Mouse (Mus musculus): ENCODE data around the gene Gm10320. TPM values are rescaled to one million over a fixed set of nuclear protein-coding genes. Genes with fewer than 3 reads are reported as not detected.
A peak's percentile ranks its signal among the peaks of the same experiment; 100 is the strongest.

Gene Gm10320
- total RNA-seq, 2 experiments from 2014 or later = not detected

DNA sequence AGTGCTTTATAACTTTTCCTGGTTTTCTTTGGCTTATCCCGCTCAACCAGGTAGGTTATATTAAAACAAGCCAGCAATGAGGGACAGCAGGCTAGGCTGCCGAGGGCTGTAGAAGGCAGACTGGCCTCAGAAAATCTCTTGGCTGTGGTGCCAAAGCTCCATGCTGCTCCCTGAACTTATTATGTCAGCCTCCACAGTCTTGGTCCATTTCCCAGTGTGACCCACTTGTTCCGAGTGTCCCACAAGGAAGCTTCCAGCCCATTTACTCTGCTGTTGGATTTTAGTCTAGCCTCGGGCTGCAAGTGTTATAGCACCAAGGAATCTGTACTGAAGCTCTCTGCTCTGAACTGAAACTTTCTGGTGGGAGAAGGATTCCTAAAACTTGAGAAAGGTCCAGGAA, 18.8 kb downstream of the Gm10320 start:
- intact Hi-C loops (cut with DNase I) = no loop called here
- peak; percentile 24 to 27 for DNase-seq

DNA sequence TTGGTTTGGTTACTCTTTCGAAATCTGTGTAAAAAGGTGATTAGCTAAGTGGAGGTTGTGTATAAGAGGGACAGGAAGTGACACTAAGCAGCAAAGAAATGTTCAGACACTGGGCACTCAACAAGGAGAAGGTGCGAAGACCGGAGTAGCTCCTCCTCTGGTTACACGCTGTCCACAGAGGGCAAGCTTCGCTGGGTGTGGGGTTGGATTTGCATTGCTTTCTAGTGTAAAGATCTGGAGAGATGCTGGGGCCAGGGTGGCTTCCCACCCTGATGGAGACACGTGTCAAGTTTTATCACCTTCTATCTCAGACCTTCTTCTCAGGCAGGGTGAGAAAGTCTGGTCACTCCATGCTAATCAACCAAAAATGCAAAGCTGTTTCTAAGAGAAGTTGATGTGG, 20.0 kb downstream of the Gm10320 start:
- DNase-seq = no peak
- intact Hi-C loops (cut with DNase I) = no loop called here

DNA sequence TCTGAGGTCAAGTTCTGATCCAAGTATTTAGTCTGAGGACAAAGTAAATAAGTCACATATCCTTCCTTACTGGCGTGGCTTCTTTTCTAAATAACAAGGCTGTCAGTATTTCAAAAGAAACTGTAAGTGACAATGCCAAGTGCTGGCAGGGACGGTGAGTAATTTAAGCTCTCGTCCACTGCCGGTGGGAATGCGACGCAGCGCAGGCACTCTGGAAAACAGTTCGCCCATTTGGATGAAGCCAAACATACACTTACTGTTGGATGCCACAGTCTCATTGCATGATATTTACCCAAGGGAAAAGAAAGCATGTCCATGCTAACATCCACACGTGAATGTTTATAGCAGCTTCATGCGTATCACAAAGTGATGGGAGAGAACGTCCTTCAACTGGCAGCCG, 21.5 kb downstream of the Gm10320 start:
- intact Hi-C loops (cut with DNase I) = no loop called here
- no peak for DNase-seq

DNA sequence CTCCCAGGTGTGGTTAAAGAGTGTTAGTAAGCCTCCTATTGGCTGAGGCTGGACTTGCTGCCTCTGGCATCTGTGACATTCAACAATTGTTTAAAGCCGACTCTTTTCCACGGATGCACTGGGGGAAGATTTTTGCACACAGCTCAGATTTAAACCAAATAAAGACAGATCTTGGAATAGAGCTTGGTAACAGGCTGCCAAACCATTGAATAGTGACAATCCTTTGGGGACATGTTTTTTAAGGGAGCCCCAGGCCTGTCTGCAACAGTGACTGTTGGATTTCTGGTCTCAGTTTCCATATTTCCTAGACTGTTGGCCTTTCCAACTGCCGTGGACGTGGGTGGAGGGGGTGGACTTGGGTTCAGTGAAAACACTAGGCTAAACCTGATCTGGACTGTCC, 21.9 kb downstream of the Gm10320 start:
- intact Hi-C loops (cut with DNase I) = no loop called here
- no peak for DNase-seq

DNA sequence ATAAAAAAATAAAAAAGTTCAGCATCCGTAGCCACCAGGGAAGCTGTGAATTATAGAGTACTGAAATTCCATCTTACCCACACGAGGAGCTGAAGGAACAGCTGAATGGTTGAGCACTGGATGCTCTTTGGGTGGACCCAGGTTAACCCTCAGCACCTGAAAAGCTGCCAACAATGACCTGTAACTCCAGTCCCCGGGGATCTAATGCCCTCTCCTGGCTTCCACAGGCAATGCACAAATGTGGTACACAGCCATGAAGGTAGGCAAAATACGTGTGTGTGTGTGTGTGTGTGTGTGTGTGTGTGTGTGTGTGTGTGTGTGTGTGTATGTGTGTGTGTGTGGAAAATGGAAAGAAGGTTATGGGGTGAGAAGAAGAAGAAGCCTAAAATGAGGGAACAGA, 30.3 kb downstream of the Gm10320 start:
- intact Hi-C loops (cut with DNase I) = no loop called here
- DNase-seq = no peak

DNA sequence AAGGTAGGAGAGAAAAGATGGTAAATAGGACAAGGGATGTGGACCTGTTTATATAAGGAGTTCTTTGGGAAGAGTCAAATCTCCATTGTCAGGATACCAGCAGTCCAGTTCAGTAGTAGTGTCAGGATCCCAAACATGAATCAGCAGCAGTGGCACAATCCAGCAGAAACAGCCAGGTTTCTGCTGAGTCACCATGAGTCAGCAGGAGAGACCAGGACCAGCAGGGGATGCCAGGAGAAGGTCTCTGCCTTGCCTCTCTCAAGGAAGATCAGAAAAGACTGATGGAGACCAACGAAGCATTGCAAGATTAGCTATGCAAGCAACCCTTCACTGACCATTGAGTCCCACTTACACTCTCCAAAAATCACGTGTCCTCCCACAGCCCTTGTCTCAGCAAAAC, 35.4 kb downstream of the Gm10320 start:
- intact Hi-C loops (cut with DNase I) = no loop called here
- DNase-seq = no peak

DNA sequence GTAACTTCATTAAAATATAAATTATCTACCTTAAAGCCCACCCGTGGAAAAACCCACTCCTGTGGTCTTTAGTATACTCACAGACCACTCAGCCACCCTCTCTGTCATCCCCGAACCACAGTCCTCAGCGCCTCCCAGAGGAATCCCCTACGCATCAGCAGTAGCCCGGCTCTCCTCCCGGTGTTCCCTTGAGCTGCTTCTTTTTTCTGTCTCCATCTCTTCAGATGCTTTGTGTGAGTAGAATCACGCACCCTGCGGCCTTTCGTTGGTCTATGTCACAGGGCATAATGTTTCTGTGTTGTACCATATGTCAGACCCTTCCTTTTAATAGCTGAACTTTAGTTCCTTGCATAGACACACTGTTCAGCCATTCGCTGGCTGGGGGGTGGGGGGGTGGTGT, 36.2 kb downstream of the Gm10320 start:
- no peak for DNase-seq
- intact Hi-C loops (cut with DNase I) = no loop called here

DNA sequence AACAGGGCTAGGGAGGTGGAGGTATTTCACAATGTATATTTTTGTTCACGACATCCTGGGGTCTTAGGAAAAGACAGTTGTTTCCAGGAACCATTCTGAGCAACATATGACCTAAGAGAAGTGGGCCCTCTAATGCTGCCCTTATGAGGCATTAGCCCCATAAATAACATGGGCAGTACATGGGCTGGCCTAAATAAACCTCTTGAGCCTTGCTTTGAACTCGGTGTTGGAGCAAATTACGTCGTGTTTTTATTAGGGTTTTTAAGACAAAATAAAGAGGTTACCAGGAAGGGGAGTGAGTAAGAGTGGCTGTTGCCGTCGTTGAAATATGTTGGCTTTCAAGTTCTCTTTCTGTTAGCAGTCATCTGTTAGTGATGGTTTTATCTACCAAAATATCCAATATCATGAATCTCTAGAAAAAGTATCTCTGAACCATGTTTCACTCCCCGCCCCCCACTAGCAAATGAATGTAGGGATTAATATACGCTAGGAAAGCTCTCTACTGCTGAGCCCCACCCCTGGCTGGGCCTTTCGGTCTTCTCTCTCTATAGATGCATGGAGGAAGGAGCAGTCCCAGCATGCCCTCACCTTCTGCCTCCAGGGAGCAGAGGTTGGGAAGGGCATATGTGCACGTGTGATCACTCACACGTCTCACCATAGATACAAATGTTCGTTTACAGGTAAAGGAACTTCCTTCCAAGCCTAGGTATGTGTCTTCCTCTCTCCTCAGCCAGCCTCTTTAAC, 37.4 kb downstream of the Gm10320 start:
- intact Hi-C loops (cut with DNase I) = no loop called here

DNA sequence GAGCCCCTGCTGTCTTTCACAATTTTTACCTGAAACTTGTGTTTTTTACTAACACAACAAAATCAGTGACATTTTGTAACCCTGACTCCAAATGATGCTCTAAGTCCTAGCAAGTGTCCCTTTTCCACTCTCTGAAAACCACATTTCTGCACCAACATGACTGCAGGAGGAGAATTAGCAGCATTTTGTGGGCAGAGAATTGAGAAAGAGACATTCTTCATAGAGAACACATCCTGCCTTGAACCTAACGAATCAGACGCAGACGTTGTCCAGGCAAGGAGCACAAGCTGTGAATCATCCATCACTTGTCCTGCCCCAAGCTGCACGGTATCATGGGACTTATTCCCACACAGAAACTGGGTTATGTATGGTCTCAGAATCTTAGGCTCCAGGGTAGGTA, 38.7 kb downstream of the Gm10320 start:
- no peak for DNase-seq
- intact Hi-C loops (cut with DNase I) = no loop called here

More for the DNA sequence above, 37.4 kb downstream of the Gm10320 start:
- no peak for DNase-seq

DNA sequence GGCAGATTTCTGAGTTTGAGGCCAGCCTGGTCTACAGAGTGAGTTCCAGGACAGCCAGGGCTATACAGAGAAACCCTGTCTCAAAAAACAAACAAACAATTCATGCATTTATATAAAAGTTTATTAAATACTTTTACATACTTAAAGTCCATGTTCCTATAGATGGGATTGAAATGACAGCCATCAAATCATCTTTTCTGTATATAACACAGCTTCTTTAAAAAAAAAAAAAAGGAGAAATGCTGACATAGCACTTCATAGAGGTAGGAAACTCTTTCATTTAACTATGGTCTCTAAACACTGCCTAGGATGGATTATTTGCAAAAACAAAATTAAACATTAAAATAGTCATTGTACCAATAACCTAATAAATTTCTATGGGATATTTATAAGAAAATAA, 43.1 kb downstream of the Gm10320 start:
- no peak for DNase-seq
- intact Hi-C loops (cut with DNase I) = no loop called here

DNA sequence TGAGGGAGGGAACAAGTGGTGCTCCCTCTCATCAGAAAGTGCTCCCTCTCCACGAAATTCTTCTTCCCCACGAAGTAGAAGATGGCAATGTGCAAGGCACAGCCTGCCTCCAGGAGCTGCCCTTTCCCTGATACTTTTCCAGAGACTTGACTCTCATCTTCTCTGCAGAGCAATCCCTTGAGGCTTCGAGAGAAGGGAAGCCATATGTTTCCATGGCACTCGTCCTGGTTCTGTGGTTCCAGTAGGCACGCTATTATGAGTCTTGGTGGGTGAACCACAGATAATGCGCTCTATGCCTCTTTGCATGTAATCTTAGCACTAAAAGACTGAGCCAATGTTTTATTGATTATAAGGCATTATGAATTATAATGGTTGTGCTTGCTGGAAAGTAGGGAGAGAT, 44.1 kb downstream of the Gm10320 start:
- no peak for DNase-seq
- intact Hi-C loops (cut with DNase I) = no loop called here

DNA sequence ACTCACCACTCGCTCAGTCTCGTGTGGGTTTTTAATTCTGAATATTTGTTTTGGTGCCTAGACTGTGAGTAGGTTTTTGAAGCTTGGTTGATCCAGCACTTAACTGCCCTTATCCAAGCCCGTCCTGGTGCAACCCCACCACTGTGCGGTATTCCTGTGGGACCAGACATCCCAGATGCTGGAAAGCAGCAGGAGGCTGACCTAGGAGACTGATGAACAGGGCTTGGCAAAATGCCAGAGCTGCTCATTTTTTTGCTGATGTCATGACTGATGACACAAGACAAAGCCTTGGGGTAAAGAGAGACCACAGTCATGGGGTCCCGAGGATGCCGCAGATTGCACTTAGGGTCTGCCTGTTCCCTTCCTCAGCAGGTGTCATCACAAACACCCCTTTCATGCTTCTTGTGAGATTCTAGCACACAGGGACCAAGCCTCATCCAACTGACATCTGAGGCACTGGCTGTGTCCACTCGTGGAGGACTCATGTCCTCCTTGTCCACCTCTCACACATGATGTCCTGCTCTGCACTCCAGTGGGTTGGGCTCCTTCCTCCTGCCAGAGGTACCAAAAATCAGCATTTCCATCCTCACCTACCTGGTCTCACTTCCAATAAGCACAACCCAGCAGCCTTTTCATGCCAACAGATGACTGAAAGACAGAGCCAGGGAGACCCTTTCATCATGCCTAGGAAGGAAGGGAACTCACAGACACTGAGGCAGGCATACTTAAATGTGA, 46.2 kb downstream of the Gm10320 start:
- intact Hi-C loops (cut with DNase I) = no loop called here
- no peak for DNase-seq

DNA sequence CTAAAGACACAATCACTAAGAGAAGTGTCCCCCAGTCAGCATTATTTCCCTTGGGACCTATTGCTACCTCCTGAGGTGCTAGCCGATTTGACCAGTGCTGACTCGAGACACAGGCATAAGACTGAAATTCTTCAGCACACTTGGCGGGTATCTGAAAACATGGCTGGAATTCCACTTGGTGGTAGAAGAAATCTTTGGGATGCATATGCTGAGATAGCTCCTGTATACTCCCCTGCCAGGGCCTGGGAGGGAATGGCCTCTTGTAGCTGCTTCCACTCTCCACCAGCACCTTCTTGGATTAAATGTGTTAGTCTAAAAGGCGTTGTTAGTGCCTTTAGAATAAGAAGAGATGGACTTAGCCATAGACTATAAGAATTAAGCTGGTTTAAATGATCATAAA, 50.8 kb downstream of the Gm10320 start:
- no peak for DNase-seq
- intact Hi-C loops (cut with DNase I) = no loop called here

DNA sequence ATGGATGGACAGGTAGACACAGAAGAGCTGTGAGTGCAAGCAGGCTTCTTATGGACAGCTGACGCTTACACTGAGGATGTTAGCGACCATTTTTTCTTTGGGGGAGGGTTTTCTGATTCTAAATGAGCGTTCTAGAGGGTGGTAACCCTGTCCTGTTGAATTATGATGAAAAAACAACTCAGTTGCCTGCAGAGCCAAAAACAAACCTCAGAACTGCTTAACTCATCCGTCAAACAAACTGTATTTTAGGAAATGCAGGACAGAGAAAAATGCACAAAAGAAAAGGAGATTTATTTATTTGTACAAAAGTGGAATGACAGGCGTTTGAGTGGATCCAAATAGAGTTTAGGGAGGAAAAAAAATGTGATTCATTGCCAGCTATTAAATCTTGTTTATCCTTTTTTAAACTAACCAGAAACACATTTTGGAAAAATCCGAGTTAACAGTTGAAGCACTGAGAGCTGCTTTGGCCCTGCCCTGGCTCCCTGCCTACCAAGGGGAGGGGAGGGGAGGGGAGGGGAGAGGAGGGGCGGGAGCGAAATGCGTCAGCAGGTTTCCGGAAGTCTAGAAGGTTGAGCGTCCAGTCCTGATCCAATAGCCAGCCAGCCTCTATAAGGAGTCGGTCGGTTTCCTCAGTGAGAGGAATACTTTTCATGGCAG, 51.4 kb downstream of the Gm10320 start:
- no peak for DNase-seq
- intact Hi-C loops (cut with DNase I) = no loop called here

Other genes with a start within 250 kb of the Gm10320 start
- gene Utp15, start 229.0 kb downstream of the Gm10320 start, total RNA-seq (2021) = 1 to 10 TPM; 5.2 to 6.6 TPM
- gene Ankra2, start 228.9 kb downstream of the Gm10320 start, total RNA-seq (2021) = 10 to 100 TPM; 36.4 to 39.9 TPM
- not detected for gene Gm21976, start 212.1 kb downstream of the Gm10320 start, total RNA-seq (2021)
- gene Btf3, start 175.0 kb downstream of the Gm10320 start, total RNA-seq (2021) = 100 to 1,000 TPM; 212 to 214 TPM
- gene Foxd1, start 137.8 kb downstream of the Gm10320 start, total RNA-seq (2021) = under 1 TPM; 0.05 to 0.08 TPM
- not detected for gene Tmem174, start 145.4 kb upstream of the Gm10320 start, total RNA-seq (2021)
- gene Tmem171, start 202.8 kb upstream of the Gm10320 start, total RNA-seq (2021) = 1 to 10 TPM; 2.7 to 8.2 TPM

Measured in heart, postnatal 36 days (tissue).